Mouse (Mus musculus) forebrain, embryonic 16.5 days (tissue): ENCODE data around the gene Tuba4a. TPM values are rescaled to one million over a fixed set of nuclear protein-coding genes. Genes with fewer than 3 reads are reported as not detected.

Experiments
- ATAC-seq: fragments of 200-750 bp; cut with Nextera tagmentation; 2 replicates; pipeline ENCODE4 v1.8.0; 2017; ENCODE audit warnings: mild to moderate bottlenecking, moderate library complexity
- H3K27ac ChIP-seq: fragments of 300-500 bp; sonication (generic); 2 replicates; pipeline ENCODE4 v1.5.1; 2014; ENCODE audit warnings: low read length, control low read depth
- H3K27me3 ChIP-seq: fragments of 300-500 bp; sonication (generic); replicated peaks from 2 replicates; pipeline ENCODE4 v1.6.1; 2014; ENCODE audit warnings: low read length; ENCODE audit not compliant: control insufficient read depth, insufficient read depth
- H3K36me3 ChIP-seq: fragments of 300-500 bp; sonication (generic); 2 replicates; pipeline ENCODE4 v1.6.1; 2014; ENCODE audit not compliant: control insufficient read depth, insufficient read depth
- H3K4me1 ChIP-seq: fragments of 300-500 bp; sonication (generic); replicated peaks from 2 replicates; pipeline ENCODE4 v1.6.1; 2014; ENCODE audit warnings: low read length; ENCODE audit not compliant: control insufficient read depth, insufficient read depth
- H3K4me2 ChIP-seq: fragments of 300-500 bp; sonication (generic); 2 replicates; pipeline ENCODE4 v1.6.1; 2014; ENCODE audit warnings: mild to moderate bottlenecking, low read length, control low read depth
- H3K4me3 ChIP-seq: fragments of 300-500 bp; sonication (generic); replicated peaks from 2 replicates; pipeline ENCODE4 v1.5.1; 2014; ENCODE audit warnings: mild to moderate bottlenecking, low read length, control low read depth
- H3K9ac ChIP-seq: fragments of 300-500 bp; sonication (generic); replicated peaks from 2 replicates; pipeline ENCODE4 v1.6.1; 2014; ENCODE audit warnings: low read depth, low read length, control low read depth
- H3K9me3 ChIP-seq: fragments of 300-500 bp; sonication (generic); 2 replicates; pipeline ENCODE4 v1.6.1; 2016; ENCODE audit warnings: low read length; ENCODE audit not compliant: control insufficient read depth
- WGBS: fragments of 180-500 bp; shearing (Covaris S2); extraction: QIAGEN DNeasy Blood & Tissue Kit; methylation state at CpG from one replicate; pipeline ENCODE4 v1.1.7; 2014; 5-methylcytosine and 5-hydroxymethylcytosine counted together
- polyA plus RNA-seq: library from polyadenylated mRNA; unstranded; fragments of >200 nt; fragmentation: Nextera tagmentation; extraction: Ambion mirVana; gene quantifications from 2 replicates; pipeline ENCODE4 v1.2.1, GENCODE M21; 2015

The Tuba4a gene
- polyA plus RNA-seq, 1 experiment from 2014 or later: 18.7 TPM

- Histone ChIP-seq H3K4me2 (peak overlapping the region; percentile 95), H3K27me3 (no peaks in the 10 kb centered on the region), H3K4me1 (peaks cover 19% of the 10 kb centered on the region), H3K27ac (peak overlapping the region; percentile 81), H3K9me3 (no peaks in the 10 kb centered on the region), H3K9ac (peak overlapping the region; percentile 79), H3K4me3 (peak overlapping the region; percentile 62), H3K36me3 (peaks cover 7% of the 10 kb centered on the region)
- no peak for ATAC-seq
- under 1% methylated on average over 19 of the region's 19 CpGs for WGBS
These were observed 27.2 kb downstream of the Tuba4a start for GRCm38 (mm10) chr1:75192452-75192851.

- WGBS: under 1% methylated on average over 56 of the region's 56 CpGs
- peaks cover 19% of the 10 kb centered on the region for H3K4me1 ChIP-seq
These were observed 27.9 kb downstream of the Tuba4a start, which contains the start of the genes Ankzf1 and Atg9a for GRCm38 (mm10) chr1:75191622-75192402. Gene Ankzf1, plus strand, starts transcription at chr1:75192151. Gene Atg9a, minus strand, starts transcription at chr1:75192196.

GRCm38 (mm10) chr1:75191258-75191621, 28.4 kb downstream of the Tuba4a start:
- Histone ChIP-seq H3K27me3 (no peaks in the 10 kb centered on the region), H3K27ac (peak overlapping the region; percentile 87), H3K36me3 (peaks cover 8% of the 10 kb centered on the region), H3K9me3 (no peaks in the 10 kb centered on the region), H3K9ac (peak overlapping the region; percentile 74), H3K4me3 (peak overlapping the region; percentile 62), H3K4me1 (peaks cover 19% of the 10 kb centered on the region), H3K4me2 (peak overlapping the region; percentile 70)
- WGBS: 43% methylated on average over 5 of the region's 5 CpGs
- ATAC-seq: no peak

More at GRCm38 (mm10) chr1:75191622-75192402, 27.9 kb downstream of the Tuba4a start, which contains the start of the genes Ankzf1 and Atg9a:
- H3K27ac ChIP-seq: peak within 1 kb of the TSS; percentile 87
- H3K27me3 ChIP-seq: no peaks in the 10 kb centered on the region
- H3K4me2 ChIP-seq: peak within 1 kb of the TSS; percentile 95
- peak within 1 kb of the TSS; percentile 79 for H3K9ac ChIP-seq
- peak within 1 kb of the TSS; percentile 62 for H3K4me3 ChIP-seq
- peak; percentile 100 for ATAC-seq
- H3K36me3 ChIP-seq: peaks cover 5% of the 10 kb centered on the region
- H3K9me3 ChIP-seq: no peaks in the 10 kb centered on the region

- H3K9me3 ChIP-seq: no peaks in the 10 kb centered on the region
- H3K4me1 ChIP-seq: peaks cover 19% of the 10 kb centered on the region
- H3K27ac ChIP-seq: no peak overlapping the region
- no peaks in the 10 kb centered on the region for H3K27me3 ChIP-seq
- no peak overlapping the region for H3K9ac ChIP-seq
- 80% methylated on average over 2 of the region's 2 CpGs for WGBS
- H3K4me2 ChIP-seq: peak overlapping the region; percentile 70
- peaks cover 12% of the 10 kb centered on the region for H3K36me3 ChIP-seq
- no peak for ATAC-seq
- no peak overlapping the region for H3K4me3 ChIP-seq
These were observed 29.1 kb downstream of the Tuba4a start for GRCm38 (mm10) chr1:75190577-75190976.

GRCm38 (mm10) chr1:75187914-75188483, 31.7 kb downstream of the Tuba4a start:
- 89% methylated on average over 2 of the region's 2 CpGs for WGBS
- Histone ChIP-seq H3K4me3 (no peak overlapping the region), H3K9ac (no peak overlapping the region), H3K4me1 (peaks cover 13% of the 10 kb centered on the region), H3K27me3 (no peaks in the 10 kb centered on the region), H3K9me3 (no peaks in the 10 kb centered on the region), H3K36me3 (peaks cover 23% of the 10 kb centered on the region), H3K4me2 (no peak overlapping the region), H3K27ac (no peak overlapping the region)
- ATAC-seq: no peak

GRCm38 (mm10) chr1:75187126-75187525, 32.5 kb downstream of the Tuba4a start:
- H3K27ac ChIP-seq: no peak overlapping the region
- H3K27me3 ChIP-seq: no peaks in the 10 kb centered on the region
- H3K9ac ChIP-seq: no peak overlapping the region
- ATAC-seq: no peak
- H3K4me1 ChIP-seq: peaks cover 12% of the 10 kb centered on the region
- H3K4me3 ChIP-seq: no peak overlapping the region
- no peaks in the 10 kb centered on the region for H3K9me3 ChIP-seq
- peaks cover 29% of the 10 kb centered on the region for H3K36me3 ChIP-seq
- no peak overlapping the region for H3K4me2 ChIP-seq

- Histone ChIP-seq H3K9me3 (no peaks in the 10 kb centered on the region), H3K36me3 (peaks cover 33% of the 10 kb centered on the region), H3K9ac (no peak overlapping the region), H3K4me3 (no peak overlapping the region), H3K27ac (no peak overlapping the region), H3K4me2 (no peak overlapping the region), H3K4me1 (peaks cover 7% of the 10 kb centered on the region), H3K27me3 (no peaks in the 10 kb centered on the region)
- no peak for ATAC-seq
- 95% methylated on average over 11 of the region's 11 CpGs for WGBS
These were observed 34.2 kb downstream of the Tuba4a start for GRCm38 (mm10) chr1:75185495-75185894.

- Histone ChIP-seq H3K4me2 (no peak overlapping the region), H3K36me3 (peaks cover 28% of the 10 kb centered on the region), H3K27me3 (no peaks in the 10 kb centered on the region), H3K9me3 (no peaks in the 10 kb centered on the region), H3K4me3 (no peak overlapping the region), H3K4me1 (peaks cover 21% of the 10 kb centered on the region), H3K9ac (no peak overlapping the region), H3K27ac (no peak overlapping the region)
- no peak for ATAC-seq
- 73% methylated on average over 4 of the region's 4 CpGs for WGBS
These were observed 37.5 kb downstream of the Tuba4a start for GRCm38 (mm10) chr1:75182160-75182559.

- 89% methylated on average over 4 of the region's 4 CpGs for WGBS
- Histone ChIP-seq H3K9me3 (no peaks in the 10 kb centered on the region), H3K4me2 (no peak overlapping the region), H3K36me3 (peaks cover 30% of the 10 kb centered on the region), H3K27ac (no peak overlapping the region), H3K9ac (no peak overlapping the region), H3K4me1 (peaks cover 21% of the 10 kb centered on the region), H3K4me3 (no peak overlapping the region), H3K27me3 (no peaks in the 10 kb centered on the region)
- ATAC-seq: no peak
These were observed 38.2 kb downstream of the Tuba4a start for GRCm38 (mm10) chr1:75181377-75181870.
